Mouse (Mus musculus): ENCODE data around the gene Fam174b.

The Fam174b gene

DNA sequence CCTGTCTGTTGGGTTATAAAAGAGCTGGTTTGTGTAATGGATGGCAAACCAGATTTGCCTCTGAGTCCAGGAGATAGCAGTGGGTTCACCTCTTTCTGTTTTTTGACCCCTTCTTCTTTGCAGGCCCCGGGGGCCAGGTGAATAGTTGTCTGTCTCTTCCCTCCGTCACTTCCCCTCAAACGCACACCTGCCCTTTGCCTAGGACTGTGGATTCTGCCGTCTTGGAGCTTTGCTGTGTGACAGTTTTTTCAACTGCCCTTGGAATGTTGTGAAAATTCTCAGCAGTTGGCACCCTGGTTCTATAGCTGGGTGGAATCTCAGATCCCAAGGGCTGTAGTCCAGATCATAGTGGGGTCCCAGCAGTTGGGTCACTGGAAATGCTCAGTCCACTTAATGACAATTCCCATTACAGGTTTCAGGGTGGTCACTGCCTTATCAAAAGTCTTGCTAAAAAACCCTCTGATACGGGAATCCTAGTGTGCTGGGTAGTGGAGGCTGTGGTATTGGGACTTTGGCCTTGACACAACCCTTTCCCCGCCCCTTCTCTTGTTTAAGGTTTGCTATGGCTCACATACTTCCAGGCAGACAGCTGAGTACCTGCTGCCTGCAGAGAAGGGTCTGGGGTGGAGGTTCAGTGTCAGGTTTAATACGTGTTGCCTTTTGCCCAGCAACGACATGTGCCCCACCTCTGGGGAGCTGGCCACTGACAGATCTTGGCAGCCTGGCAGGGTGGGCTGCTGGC lies 76.3 kb downstream of the Fam174b start:
- no peak for DNase-seq (ENCODE audit: low spot score in 2 of 2)

GRCm38 (mm10) chr7:73819366-73819765 lies 79.3 kb downstream of the Fam174b start:
- DNase-seq (ENCODE audit: low spot score in 2 of 2): no peak
